Mouse (Mus musculus): ENCODE measurements around the gene Dap3. TPM values are rescaled to one million over a fixed set of nuclear protein-coding genes. Genes with fewer than 3 reads are reported as not detected.

Dap3 gene
- polyA plus RNA-seq, 1 experiment from 2014 or later, result 160 TPM

DNA sequence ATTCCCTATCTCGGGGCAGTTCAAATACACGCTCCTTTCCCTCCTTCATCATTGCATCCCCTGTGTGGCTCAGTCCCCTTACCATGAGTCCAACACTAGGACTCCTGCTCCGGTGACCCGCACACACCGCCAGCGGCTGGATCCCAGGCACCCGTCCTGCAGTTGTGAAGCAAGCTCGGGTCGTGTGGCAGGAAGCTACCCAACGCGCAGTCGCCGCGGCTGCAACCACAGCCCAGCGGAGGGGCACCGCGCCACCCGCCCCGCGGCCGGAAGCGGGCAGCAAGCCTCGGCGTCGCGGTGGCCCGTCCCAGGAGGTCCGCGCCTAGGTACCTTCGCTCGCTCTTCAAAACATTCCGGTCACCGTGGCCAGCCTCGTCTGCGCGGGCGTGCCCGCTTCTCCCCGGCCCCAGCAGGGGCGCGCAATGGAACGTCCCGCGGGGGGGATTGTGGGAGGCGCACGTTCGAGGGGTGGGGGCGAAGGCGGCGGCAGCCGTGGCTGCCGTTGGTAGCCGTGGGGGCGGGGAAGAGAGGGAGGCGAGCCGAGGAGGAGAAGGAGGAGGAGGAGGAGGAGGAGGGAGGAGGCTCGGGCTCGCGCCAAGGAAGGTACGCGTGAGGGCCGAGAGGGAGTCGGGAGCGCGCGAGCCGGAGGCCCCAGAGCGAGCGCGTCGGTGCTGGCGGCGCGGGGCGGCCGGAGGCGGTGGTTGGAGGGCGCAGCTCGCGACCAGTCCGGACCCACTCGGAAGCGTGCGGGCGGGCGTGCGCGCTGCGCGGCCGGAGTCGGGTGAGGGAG is 1.0 kb downstream of the Dap3 start:
- in situ Hi-C loops (cut with MboI; ENCODE audit: low pct_unique_long_range_greater_than_20kb), result loop anchor here (10.0 kb wide), 1 partner anchor 245 kb away; no protein-coding TSS in a partner anchor
- ChIA-PET CTCF (no interaction called here), POLR2A (interaction anchor here (0.9 kb wide), 1 partner anchor 36 kb away, joined by 3 read pairs; the partner anchor contains the start of gene Msto1)
- ATAC-seq (peak; percentile 74), DNase-seq (ENCODE audit: low read depth, low spot score) (peak; percentile 61)
- TF ChIP-seq CTCF (IDR thresholded peaks at IDR 0.05), result no peak
- H3K27me3 ChIP-seq, result no peaks in the 10 kb centered on the region

DNA sequence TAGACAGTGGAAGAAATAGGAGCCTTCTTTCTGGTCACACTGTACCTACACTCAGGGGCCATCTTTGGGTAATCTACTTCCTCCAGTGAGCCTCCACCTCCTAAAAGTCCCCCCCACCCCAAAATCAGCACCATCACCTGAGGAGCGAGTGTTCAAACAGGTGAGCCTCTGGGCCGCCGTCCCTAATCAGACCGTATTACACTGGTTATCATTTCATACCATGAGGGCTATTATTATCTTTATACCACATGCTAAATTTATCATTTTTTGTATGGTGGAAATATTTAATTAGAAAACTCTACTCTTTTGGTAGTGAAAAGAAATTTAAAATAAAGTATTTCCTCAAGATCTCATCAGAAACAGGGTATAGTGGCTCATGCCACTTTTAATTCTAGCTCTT is 6.9 kb downstream of the Dap3 start:
- TF ChIP-seq CTCF (IDR thresholded peaks at IDR 0.05), result no peak
- in situ Hi-C loops (cut with MboI; ENCODE audit: low pct_unique_long_range_greater_than_20kb), result loop anchor here (5.0 to 10.0 kb wide), 2 partner anchors 83 to 251 kb away; no protein-coding TSS in a partner anchor
- ChIA-PET POLR2A (interaction anchor here (0.5 kb wide), 1 partner anchor 972 kb away, joined by 3 read pairs; no protein-coding TSS in a partner anchor), CTCF (interaction anchor here (1.2 kb wide), 1 partner anchor 20 kb away, joined by 3 read pairs; no protein-coding TSS in a partner anchor)
- DNase-seq (ENCODE audit: low read depth, low spot score), result no peak
- no peak for ATAC-seq
- H3K27me3 ChIP-seq, result no peaks in the 10 kb centered on the region

DNA sequence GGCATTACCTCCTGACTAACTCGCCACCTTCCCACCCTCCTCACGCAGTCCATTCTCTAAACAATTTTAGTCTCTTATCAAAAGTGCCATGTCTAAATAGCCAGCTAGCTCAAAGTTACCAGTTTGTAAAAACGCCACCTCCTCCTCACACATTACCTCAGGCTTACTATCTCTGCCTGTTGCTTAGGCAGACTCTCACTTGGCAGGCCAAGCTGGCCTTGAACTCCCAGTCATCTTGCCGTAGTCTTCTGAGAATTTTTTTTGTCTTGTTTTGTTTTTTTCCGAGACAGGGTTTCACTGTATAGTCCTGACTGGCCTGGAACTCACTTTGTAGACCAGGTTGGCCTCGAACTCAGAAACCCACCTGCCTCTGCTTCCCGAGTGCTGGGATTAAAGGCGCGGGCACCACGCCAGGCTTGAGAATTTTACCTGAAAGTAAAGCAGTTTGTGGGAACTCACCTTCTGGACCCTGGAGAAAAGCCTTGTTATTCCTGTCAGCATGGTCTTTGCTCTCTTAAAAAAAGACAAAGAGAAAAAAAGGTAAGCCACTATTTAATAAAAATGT is 8.6 kb downstream of the Dap3 start:
- no peaks in the 10 kb centered on the region for H3K27me3 ChIP-seq
- no peak for TF ChIP-seq CTCF (IDR thresholded peaks at IDR 0.05)
- ChIA-PET CTCF (interaction anchor here (1.0 to 1.3 kb wide), 2 partner anchors 10 to 88 kb away, joined by 3 read pairs; no protein-coding TSS in a partner anchor), POLR2A (no interaction called here)
- DNase-seq (ENCODE audit: low read depth, low spot score) (no peak), ATAC-seq (no peak)
- in situ Hi-C loops (cut with MboI; ENCODE audit: low pct_unique_long_range_greater_than_20kb), result loop anchor here (5.0 to 10.0 kb wide), 2 partner anchors 85 to 252 kb away; no protein-coding TSS in a partner anchor

DNA sequence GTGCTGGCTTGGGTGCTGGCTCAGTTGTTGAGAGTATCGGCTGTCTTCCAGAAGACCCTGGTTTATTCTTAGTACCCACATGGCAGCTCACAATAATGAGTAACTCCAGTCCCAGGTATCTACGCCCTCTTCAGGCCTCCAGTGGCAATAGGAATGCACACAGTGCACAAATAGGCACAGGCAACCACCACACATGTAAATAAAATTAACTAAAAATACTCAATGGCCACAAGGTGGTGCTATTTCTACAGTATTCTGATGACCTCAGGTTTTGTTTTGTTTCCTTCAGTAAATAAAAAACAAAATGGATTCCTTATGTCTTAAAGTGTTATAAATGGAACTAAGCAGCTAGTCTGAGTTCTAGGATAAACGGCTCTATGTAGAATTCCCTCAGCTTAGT is 11.2 kb downstream of the Dap3 start:
- DNase-seq (ENCODE audit: low read depth, low spot score) (peak; percentile 41), ATAC-seq (peak; percentile 18)
- in situ Hi-C loops (cut with MboI; ENCODE audit: low pct_unique_long_range_greater_than_20kb), result loop anchor here (5.0 to 10.0 kb wide), 2 partner anchors 88 to 255 kb away; no protein-coding TSS in a partner anchor
- TF ChIP-seq CTCF (IDR thresholded peaks at IDR 0.05), result peak; percentile 90
- no peaks in the 10 kb centered on the region for H3K27me3 ChIP-seq
- CTCF ChIA-PET, result interaction anchor here (0.7 to 2.0 kb wide), 26 partner anchors 9 to 263 kb away, joined by 3 to 8 read pairs (median 3); no protein-coding TSS in a partner anchor
- POLR2A ChIA-PET, result no interaction called here

DNA sequence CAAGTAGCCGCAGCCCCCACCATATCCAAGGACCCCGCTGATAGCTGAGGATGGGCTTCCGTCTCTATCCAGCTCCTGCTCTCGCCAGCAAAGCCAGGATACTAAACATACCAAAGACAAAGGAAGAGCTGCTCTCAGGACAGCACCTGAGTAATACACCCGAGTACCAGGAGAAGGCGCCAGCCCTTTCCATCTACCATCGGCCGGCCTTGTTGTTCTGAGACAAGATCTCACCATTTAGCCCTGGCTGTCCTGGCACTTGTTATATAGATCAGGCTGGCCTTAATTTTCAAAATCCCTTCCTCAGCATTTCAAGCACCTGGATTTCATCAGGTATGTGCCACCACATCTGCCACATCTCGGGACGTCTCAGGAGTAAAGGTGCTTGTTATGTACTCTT is 11.9 kb downstream of the Dap3 start:
- no peak for DNase-seq (ENCODE audit: low read depth, low spot score)
- in situ Hi-C loops (cut with MboI; ENCODE audit: low pct_unique_long_range_greater_than_20kb), result no loop called here
- TF ChIP-seq CTCF (IDR thresholded peaks at IDR 0.05), result no peak

DNA sequence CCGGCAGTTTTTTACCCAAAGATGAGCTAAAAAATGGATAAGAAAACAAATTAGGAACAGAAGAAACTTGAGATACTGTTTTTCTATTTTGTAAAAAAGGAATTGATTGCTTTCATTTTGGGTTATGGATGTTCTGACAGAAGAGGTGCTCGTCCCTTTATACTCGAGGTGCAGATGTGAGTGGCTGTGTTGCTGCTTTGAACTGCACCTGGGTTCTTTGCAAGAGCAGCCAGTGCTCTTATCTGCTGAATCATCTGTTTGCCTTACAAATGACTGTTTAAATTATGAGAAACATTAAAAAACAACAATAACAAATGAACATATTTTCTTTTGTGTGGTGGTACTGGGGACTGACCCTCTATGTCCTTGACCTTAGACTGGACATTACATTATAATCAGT is 21.5 kb downstream of the Dap3 start:
- POLR2A ChIA-PET, result no interaction called here
- CTCF ChIA-PET, result interaction anchor here (0.9 to 2.2 kb wide), 3 partner anchors 10 to 74 kb away, joined by 3 to 6 read pairs (median 5); no protein-coding TSS in a partner anchor
- ATAC-seq (no peak), DNase-seq (ENCODE audit: low read depth, low spot score) (no peak)
- H3K27me3 ChIP-seq, result no peaks in the 10 kb centered on the region
- no peak for TF ChIP-seq CTCF (IDR thresholded peaks at IDR 0.05)
- in situ Hi-C loops (cut with MboI; ENCODE audit: low pct_unique_long_range_greater_than_20kb), result loop anchor here (5.0 kb wide), 1 partner anchor 252 kb away; no protein-coding TSS in a partner anchor

More for the DNA sequence above, 11.9 kb downstream of the Dap3 start:
- no peak for ATAC-seq
- POLR2A ChIA-PET, result no interaction called here
- CTCF ChIA-PET, result interaction anchor here (0.9 to 2.0 kb wide), 20 partner anchors 8 to 262 kb away, joined by 3 to 8 read pairs (median 4); no protein-coding TSS in a partner anchor
- no peaks in the 10 kb centered on the region for H3K27me3 ChIP-seq

DNA sequence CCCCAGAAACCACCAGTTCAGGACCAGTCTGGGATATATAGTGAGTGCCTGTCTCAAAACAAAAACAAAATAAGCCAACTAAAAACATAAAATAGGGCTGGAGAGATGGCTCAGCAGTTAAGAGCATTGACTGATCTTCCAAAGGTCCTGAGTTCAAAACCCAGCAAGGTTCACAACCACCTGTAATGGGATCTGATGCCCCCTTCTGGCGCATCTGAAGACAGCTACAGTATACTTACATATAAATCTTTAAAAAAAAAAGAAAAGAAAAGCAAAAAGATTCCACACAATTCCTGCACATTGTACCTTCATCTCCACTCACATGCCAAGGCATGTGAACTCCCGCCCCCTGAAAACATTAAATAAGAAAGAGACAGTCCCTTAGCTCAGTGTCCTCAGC is 25.3 kb downstream of the Dap3 start:
- in situ Hi-C loops (cut with MboI; ENCODE audit: low pct_unique_long_range_greater_than_20kb), result loop anchor here (5.0 kb wide), 1 partner anchor 248 kb away; no protein-coding TSS in a partner anchor
- ATAC-seq (no peak), DNase-seq (ENCODE audit: low read depth, low spot score) (no peak)
- H3K27me3 ChIP-seq, result no peaks in the 10 kb centered on the region
- TF ChIP-seq CTCF (IDR thresholded peaks at IDR 0.05), result no peak
- CTCF ChIA-PET, result interaction anchor here (1.1 to 1.3 kb wide), 2 partner anchors 12 to 14 kb away, joined by 3 read pairs; partner anchors contain the start of gene Msto1
- POLR2A ChIA-PET, result interaction anchor here (0.6 kb wide), 1 partner anchor 22 kb away, joined by 3 read pairs; no protein-coding TSS in a partner anchor

DNA sequence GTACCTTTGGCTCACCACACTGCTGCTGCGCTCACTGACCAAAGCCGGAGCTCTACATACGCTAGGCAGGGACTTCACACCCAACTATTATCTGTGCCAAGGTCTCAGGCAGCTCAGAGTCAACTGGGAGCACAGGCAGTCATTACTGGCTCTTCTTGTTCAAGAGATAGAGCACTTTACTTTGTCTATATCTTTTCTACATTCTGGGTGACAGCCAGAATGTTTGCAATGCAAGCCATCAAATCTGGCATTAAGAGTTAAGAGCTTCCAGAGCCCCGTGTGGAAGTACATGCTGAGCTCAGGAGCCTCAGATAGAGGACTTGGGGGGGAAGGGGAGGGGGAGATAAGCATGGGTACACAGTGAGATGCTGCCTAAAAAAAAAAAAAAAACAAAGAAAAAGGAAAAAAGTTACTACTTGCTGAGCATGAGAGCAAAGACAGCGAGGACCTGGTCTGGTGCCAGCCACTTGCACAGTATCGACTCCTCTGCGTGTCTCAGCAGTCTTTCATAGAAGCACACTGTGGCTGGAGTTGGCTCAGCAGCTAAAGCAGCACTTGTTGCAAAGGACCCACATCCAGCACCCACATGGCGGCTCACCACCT is 26.9 kb downstream of the Dap3 start:
- CTCF ChIA-PET, result interaction anchor here (1.0 to 1.2 kb wide), 3 partner anchors 14 to 18 kb away, joined by 3 to 4 read pairs (median 4); no protein-coding TSS in a partner anchor
- in situ Hi-C loops (cut with MboI; ENCODE audit: low pct_unique_long_range_greater_than_20kb), result no loop called here
- DNase-seq (ENCODE audit: low read depth, low spot score), result no peak

DNA sequence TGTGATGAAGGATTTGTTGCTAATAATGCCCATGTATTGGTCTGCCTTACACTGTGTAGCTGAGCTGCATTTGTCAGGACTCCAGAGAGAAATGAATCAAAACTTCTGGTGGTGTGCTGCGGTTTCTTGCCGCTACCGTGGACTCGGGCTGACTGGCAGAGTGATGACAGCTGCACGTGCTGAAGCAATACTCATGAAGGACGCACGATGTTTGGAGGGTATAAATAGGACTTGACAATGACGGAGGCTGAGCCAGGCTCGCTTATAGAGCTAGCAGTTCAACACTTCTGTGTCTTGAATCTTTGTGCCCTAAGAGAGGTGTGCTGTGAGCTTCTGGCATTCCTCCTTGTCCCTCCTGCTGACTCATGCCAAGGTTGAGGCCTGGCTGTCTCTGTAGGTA is 29.6 kb downstream of the Dap3 start:
- ChIA-PET CTCF (interaction anchor here (1.1 to 2.1 kb wide), 6 partner anchors 9 to 18 kb away, joined by 3 to 9 read pairs (median 5); no protein-coding TSS in a partner anchor), POLR2A (no interaction called here)
- no peak for TF ChIP-seq CTCF (IDR thresholded peaks at IDR 0.05)

More for the DNA sequence above, 26.9 kb downstream of the Dap3 start:
- TF ChIP-seq CTCF (IDR thresholded peaks at IDR 0.05), result no peak
- no peak for ATAC-seq
- H3K27me3 ChIP-seq, result no peaks in the 10 kb centered on the region
- POLR2A ChIA-PET, result interaction anchor here (0.8 kb wide), 1 partner anchor 14 kb away, joined by 3 read pairs; no protein-coding TSS in a partner anchor

DNA sequence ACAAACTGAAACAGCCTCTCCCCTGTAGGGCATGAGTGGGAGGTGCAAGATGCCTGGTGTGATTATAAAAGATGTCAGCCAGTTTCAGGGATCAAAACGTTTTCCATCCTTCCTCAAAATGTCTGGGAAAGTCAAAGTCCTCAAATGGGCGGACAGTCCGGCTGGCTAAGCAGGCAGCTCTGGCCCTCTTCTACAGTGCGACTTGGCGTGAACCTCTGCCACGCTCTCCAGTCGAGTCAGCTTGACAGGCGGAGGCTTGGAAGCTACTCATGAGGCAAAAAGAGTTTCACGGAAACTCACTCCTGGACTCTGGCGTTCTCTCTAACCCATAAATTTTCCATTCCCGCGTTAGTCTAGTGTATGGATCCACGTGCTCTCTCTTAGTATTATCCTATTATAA is 32.0 kb downstream of the Dap3 start:
- ATAC-seq, result no peak
- H3K27me3 ChIP-seq, result no peaks in the 10 kb centered on the region
- TF ChIP-seq CTCF (IDR thresholded peaks at IDR 0.05), result no peak
- no peak for DNase-seq (ENCODE audit: low read depth, low spot score)
- in situ Hi-C loops (cut with MboI; ENCODE audit: low pct_unique_long_range_greater_than_20kb), result no loop called here
- CTCF ChIA-PET, result interaction anchor here (1.1 to 1.5 kb wide), 2 partner anchors 12 to 60 kb away, joined by 3 read pairs; no protein-coding TSS in a partner anchor
- POLR2A ChIA-PET, result interaction anchor here (0.7 kb wide), 1 partner anchor 203 kb away, joined by 6 read pairs; no protein-coding TSS in a partner anchor

More for the DNA sequence above, 29.6 kb downstream of the Dap3 start:
- DNase-seq (ENCODE audit: low read depth, low spot score), result no peak
- in situ Hi-C loops (cut with MboI; ENCODE audit: low pct_unique_long_range_greater_than_20kb), result no loop called here
- no peaks in the 10 kb centered on the region for H3K27me3 ChIP-seq
- ATAC-seq, result no peak

All from Patski (cell line).